Mouse (Mus musculus): ENCODE data around the gene Fbxl21. TPM values are rescaled to one million over a fixed set of nuclear protein-coding genes. Genes with fewer than 3 reads are reported as not detected.

Fbxl21 gene
- 2.8 and 3.0 TPM in 2 replicates for polyA plus RNA-seq (2015; fragmentation: Nextera tagmentation; extraction: Ambion mirVana)

GRCm38 (mm10) chr13:56522081-56522820 lies at the start of gene Fbxl21:
Gene Fbxl21 (plus strand): TSS chr13:56522472.
- H3K9me3 ChIP-seq = no peaks in the 10 kb centered on the region
- no peaks in the 10 kb centered on the region for H3K4me1 ChIP-seq
- H3K4me3 ChIP-seq = peak within 1 kb of the TSS; percentile 70
- H3K27ac ChIP-seq = no peak within 1 kb of the TSS
- H3K36me3 ChIP-seq = no peaks in the 10 kb centered on the region
- peak within 1 kb of the TSS; percentile 78 for H3K9ac ChIP-seq
- WGBS = 2% methylated on average over 56 of the region's 56 CpGs
- no peaks in the 10 kb centered on the region for H3K27me3 ChIP-seq
- ATAC-seq (ENCODE audit: insufficient number of reproducible peaks, insufficient read depth, low FRiP score, low TSS enrichment, low read depth) = peak; percentile 96
- peak within 1 kb of the TSS; percentile 86 for H3K4me2 ChIP-seq

- no peak overlapping the region for H3K9ac ChIP-seq
- no peaks in the 10 kb centered on the region; the same call in 1 of the 2 replicates for H3K27me3 ChIP-seq
- no peak overlapping the region for H3K4me2 ChIP-seq
- H3K27ac ChIP-seq = no peak overlapping the region
- no peak overlapping the region for H3K4me3 ChIP-seq
- no peaks in the 10 kb centered on the region for H3K36me3 ChIP-seq
- peaks cover 8% of the 10 kb centered on the region; the same call in 1 of the 2 replicates for H3K4me1 ChIP-seq
- WGBS = 86% methylated on average over 9 of the region's 9 CpGs
- ATAC-seq (ENCODE audit: insufficient number of reproducible peaks, insufficient read depth, low FRiP score, low TSS enrichment, low read depth) = no peak
- no peaks in the 10 kb centered on the region for H3K9me3 ChIP-seq
Measured at GRCm38 (mm10) chr13:56472661-56473060, 49.6 kb upstream of the Fbxl21 start.

- no peak overlapping the region for H3K9ac ChIP-seq
- H3K36me3 ChIP-seq = no peaks in the 10 kb centered on the region
- no peak overlapping the region for H3K27ac ChIP-seq
- H3K4me3 ChIP-seq = no peak overlapping the region
- H3K9me3 ChIP-seq = no peaks in the 10 kb centered on the region
- no peak overlapping the region for H3K4me2 ChIP-seq
- 28% methylated on average over 4 of the region's 4 CpGs for WGBS
- peaks cover 8% of the 10 kb centered on the region; the same call in 1 of the 2 replicates for H3K4me1 ChIP-seq
- no peak for ATAC-seq (ENCODE audit: insufficient number of reproducible peaks, insufficient read depth, low FRiP score, low TSS enrichment, low read depth)
- H3K27me3 ChIP-seq = no peaks in the 10 kb centered on the region; the same call in 1 of the 2 replicates
Measured at GRCm38 (mm10) chr13:56475363-56475762, 46.9 kb upstream of the Fbxl21 start.

GRCm38 (mm10) chr13:56476790-56477189 lies 45.5 kb upstream of the Fbxl21 start:
- H3K9me3 ChIP-seq = no peaks in the 10 kb centered on the region
- no peak overlapping the region for H3K27ac ChIP-seq
- no peaks in the 10 kb centered on the region; the same call in 1 of the 2 replicates for H3K27me3 ChIP-seq
- H3K36me3 ChIP-seq = no peaks in the 10 kb centered on the region
- H3K9ac ChIP-seq = no peak overlapping the region
- no peak for ATAC-seq (ENCODE audit: insufficient number of reproducible peaks, insufficient read depth, low FRiP score, low TSS enrichment, low read depth)
- H3K4me1 ChIP-seq = peaks cover 8% of the 10 kb centered on the region; the same call in 1 of the 2 replicates
- 40% methylated on average over 5 of the region's 5 CpGs for WGBS
- H3K4me2 ChIP-seq = no peak overlapping the region
- no peak overlapping the region for H3K4me3 ChIP-seq

GRCm38 (mm10) chr13:56477271-56477670 lies 45.0 kb upstream of the Fbxl21 start:
- H3K27ac ChIP-seq = no peak overlapping the region
- peaks cover 8% of the 10 kb centered on the region; the same call in 1 of the 2 replicates for H3K4me1 ChIP-seq
- no peak for ATAC-seq (ENCODE audit: insufficient number of reproducible peaks, insufficient read depth, low FRiP score, low TSS enrichment, low read depth)
- H3K4me2 ChIP-seq = no peak overlapping the region
- H3K36me3 ChIP-seq = no peaks in the 10 kb centered on the region
- no peak overlapping the region for H3K4me3 ChIP-seq
- H3K9ac ChIP-seq = no peak overlapping the region
- H3K27me3 ChIP-seq = no peaks in the 10 kb centered on the region; the same call in 1 of the 2 replicates
- WGBS = 18% methylated on average over 6 of the region's 6 CpGs
- no peaks in the 10 kb centered on the region for H3K9me3 ChIP-seq

- no peak for ATAC-seq (ENCODE audit: insufficient number of reproducible peaks, insufficient read depth, low FRiP score, low TSS enrichment, low read depth)
- Histone ChIP-seq H3K4me3 (no peak overlapping the region), H3K27ac (no peak overlapping the region), H3K4me2 (no peak overlapping the region), H3K27me3 (no peaks in the 10 kb centered on the region; the same call in 1 of the 2 replicates), H3K4me1 (peaks cover 8% of the 10 kb centered on the region; the same call in 1 of the 2 replicates), H3K9ac (no peak overlapping the region), H3K9me3 (no peaks in the 10 kb centered on the region), H3K36me3 (no peaks in the 10 kb centered on the region)
- 80% methylated on average over 6 of the region's 6 CpGs for WGBS
Measured at GRCm38 (mm10) chr13:56478027-56478426, 44.2 kb upstream of the Fbxl21 start.

GRCm38 (mm10) chr13:56482146-56482545 lies 40.1 kb upstream of the Fbxl21 start, which contains the start of gene Il9:
Gene Il9 (minus strand): TSS chr13:56482246.
- Histone ChIP-seq H3K4me3 (no peak within 1 kb of the TSS), H3K9ac (no peak within 1 kb of the TSS), H3K4me1 (peaks cover 3% of the 10 kb centered on the region; the same call in 1 of the 2 replicates), H3K36me3 (no peaks in the 10 kb centered on the region), H3K9me3 (no peaks in the 10 kb centered on the region), H3K4me2 (no peak within 1 kb of the TSS), H3K27me3 (no peaks in the 10 kb centered on the region), H3K27ac (no peak within 1 kb of the TSS)
- WGBS = 81% methylated on average over 3 of the region's 3 CpGs
- ATAC-seq (ENCODE audit: insufficient number of reproducible peaks, insufficient read depth, low FRiP score, low TSS enrichment, low read depth) = no peak

GRCm38 (mm10) chr13:56488012-56488411 lies 34.3 kb upstream of the Fbxl21 start:
- Histone ChIP-seq H3K27me3 (no peaks in the 10 kb centered on the region), H3K36me3 (no peaks in the 10 kb centered on the region), H3K4me2 (no peak overlapping the region), H3K4me1 (no peaks in the 10 kb centered on the region), H3K9ac (no peak overlapping the region), H3K9me3 (no peaks in the 10 kb centered on the region; the same call in 1 of the 2 replicates), H3K27ac (no peak overlapping the region), H3K4me3 (no peak overlapping the region)
- WGBS = 58% methylated on average over 5 of the region's 5 CpGs
- no peak for ATAC-seq (ENCODE audit: insufficient number of reproducible peaks, insufficient read depth, low FRiP score, low TSS enrichment, low read depth)

GRCm38 (mm10) chr13:56494440-56494839 lies 27.8 kb upstream of the Fbxl21 start:
- Histone ChIP-seq H3K27ac (no peak overlapping the region), H3K4me2 (no peak overlapping the region), H3K36me3 (no peaks in the 10 kb centered on the region), H3K27me3 (no peaks in the 10 kb centered on the region), H3K9ac (no peak overlapping the region), H3K4me3 (no peak overlapping the region), H3K4me1 (no peaks in the 10 kb centered on the region), H3K9me3 (peaks cover 4% of the 10 kb centered on the region; the same call in 1 of the 2 replicates)
- no peak for ATAC-seq (ENCODE audit: insufficient number of reproducible peaks, insufficient read depth, low FRiP score, low TSS enrichment, low read depth)
- WGBS = 66% methylated on average over 3 of the region's 3 CpGs

- Histone ChIP-seq H3K9me3 (0 out of 2 replicates have a peak, but pooled peaks cover 4% of the 10 kb centered on the region), H3K4me2 (no peak overlapping the region), H3K4me3 (no peak overlapping the region), H3K9ac (no peak overlapping the region), H3K27ac (no peak overlapping the region), H3K27me3 (no peaks in the 10 kb centered on the region), H3K4me1 (no peaks in the 10 kb centered on the region), H3K36me3 (no peaks in the 10 kb centered on the region)
- no peak for ATAC-seq (ENCODE audit: insufficient number of reproducible peaks, insufficient read depth, low FRiP score, low TSS enrichment, low read depth)
- WGBS = 79% methylated on average over 3 of the region's 3 CpGs
Measured at GRCm38 (mm10) chr13:56500132-56500531, 22.1 kb upstream of the Fbxl21 start.

- Histone ChIP-seq H3K4me2 (no peak overlapping the region), H3K27me3 (no peaks in the 10 kb centered on the region), H3K9me3 (0 out of 2 replicates have a peak, but pooled peaks cover 4% of the 10 kb centered on the region), H3K36me3 (no peaks in the 10 kb centered on the region), H3K4me3 (no peak overlapping the region), H3K27ac (no peak overlapping the region), H3K9ac (no peak overlapping the region), H3K4me1 (no peaks in the 10 kb centered on the region)
- 88% methylated on average over 8 of the region's 8 CpGs for WGBS
- ATAC-seq (ENCODE audit: insufficient number of reproducible peaks, insufficient read depth, low FRiP score, low TSS enrichment, low read depth) = no peak
Measured at GRCm38 (mm10) chr13:56500636-56501035, 21.6 kb upstream of the Fbxl21 start.

- Histone ChIP-seq H3K27ac (no peak overlapping the region), H3K4me2 (no peak overlapping the region), H3K4me3 (no peak overlapping the region), H3K36me3 (no peaks in the 10 kb centered on the region), H3K9ac (no peak overlapping the region), H3K4me1 (no peaks in the 10 kb centered on the region), H3K9me3 (0 out of 2 replicates have a peak, but pooled peaks cover 4% of the 10 kb centered on the region), H3K27me3 (no peaks in the 10 kb centered on the region)
- 64% methylated on average over 6 of the region's 6 CpGs for WGBS
- no peak for ATAC-seq (ENCODE audit: insufficient number of reproducible peaks, insufficient read depth, low FRiP score, low TSS enrichment, low read depth)
Measured at GRCm38 (mm10) chr13:56501866-56502420, 20.3 kb upstream of the Fbxl21 start.
